Mouse (Mus musculus) embryo, embryonic 9.5 days (tissue): ENCODE measurements around the gene Arhgap18.
A peak's percentile ranks its signal among the peaks of the same experiment; 100 is the strongest.

Experiments used
- DNase-seq: peaks from one replicate; pipeline ENCODE4 v3.0.0-alpha.2; 2017; ENCODE audit errors: extremely low spot score

Gene Arhgap18

DNA sequence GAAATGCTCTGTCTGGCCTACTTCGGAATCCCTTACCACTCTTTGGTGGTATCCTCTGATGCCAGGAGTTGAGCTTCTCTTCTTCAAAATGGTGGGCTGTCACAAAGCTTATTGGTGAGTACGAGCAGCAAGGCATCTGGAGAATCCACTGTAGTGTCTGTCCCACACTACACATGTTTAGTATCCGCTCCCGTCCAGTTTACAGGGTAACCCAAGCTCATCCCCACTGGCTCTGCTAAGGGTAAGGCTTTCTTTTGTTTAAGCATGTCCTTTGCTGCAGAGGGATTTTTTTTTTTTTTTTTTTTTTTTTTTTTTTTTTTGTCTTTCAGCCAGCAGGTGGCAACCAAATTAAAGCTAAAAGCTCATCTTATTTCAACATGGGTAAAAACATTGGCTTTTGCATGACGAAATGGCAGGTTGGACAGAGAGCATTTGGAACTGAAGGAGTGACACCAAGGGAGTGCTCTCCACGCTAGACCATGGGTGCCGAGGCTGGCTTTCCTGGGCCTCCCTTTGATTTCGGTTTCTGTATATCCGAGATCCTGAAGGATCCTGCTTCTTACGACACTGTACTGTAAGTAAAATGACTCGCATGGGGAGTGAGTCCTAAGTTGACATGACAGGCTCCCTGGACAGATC is at the start of gene Arhgap18:
Arhgap18 (plus strand) TSS at position 493 of the 639 bp plus-strand sequence.
- no peak for DNase-seq

DNA sequence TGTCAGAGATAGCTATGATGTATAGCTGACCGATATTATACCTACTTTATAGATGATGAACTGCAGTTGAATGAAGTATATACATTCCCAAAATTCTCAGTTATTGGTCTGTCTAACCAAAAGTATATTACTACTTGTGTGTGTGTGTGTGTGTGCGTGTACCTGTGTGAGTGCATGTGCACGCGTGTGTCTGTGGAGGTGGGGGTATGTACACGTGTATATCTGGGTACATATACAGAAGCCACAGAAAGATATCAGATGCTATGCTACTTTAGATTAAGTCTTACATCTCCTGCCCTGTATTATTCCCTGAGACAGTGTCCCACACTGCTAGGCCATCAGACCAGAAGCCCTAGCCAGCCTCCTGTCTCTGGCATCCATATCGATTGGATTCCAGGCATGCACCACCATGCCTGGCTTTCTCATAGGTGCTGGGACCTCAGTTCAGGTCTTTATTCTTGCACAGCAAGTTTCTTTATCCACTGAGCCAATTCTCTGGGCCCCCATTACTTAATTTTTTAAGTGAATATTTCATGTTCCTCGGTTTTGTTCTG is 42.7 kb upstream of the Arhgap18 start:
- DNase-seq: no peak

DNA sequence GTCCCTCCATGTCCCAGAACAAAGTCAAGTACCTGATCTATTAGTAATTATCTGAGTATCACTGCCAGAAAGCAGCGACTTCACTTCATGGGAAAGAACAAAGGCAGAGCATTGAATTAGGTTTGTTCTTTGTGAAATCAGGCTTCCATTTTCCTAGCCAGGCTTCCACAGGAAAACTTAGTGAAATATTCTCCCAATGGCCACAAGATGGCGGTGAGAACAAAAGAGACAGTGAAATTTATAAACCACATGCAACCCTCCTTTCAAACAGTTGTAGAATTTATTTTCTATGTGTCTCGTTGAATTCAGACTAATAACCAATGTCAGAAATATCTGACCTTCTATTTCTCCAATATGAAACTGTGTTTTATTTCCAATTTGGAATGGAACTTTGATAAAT is 42.2 kb upstream of the Arhgap18 start:
- peak; percentile 33 for DNase-seq

DNA sequence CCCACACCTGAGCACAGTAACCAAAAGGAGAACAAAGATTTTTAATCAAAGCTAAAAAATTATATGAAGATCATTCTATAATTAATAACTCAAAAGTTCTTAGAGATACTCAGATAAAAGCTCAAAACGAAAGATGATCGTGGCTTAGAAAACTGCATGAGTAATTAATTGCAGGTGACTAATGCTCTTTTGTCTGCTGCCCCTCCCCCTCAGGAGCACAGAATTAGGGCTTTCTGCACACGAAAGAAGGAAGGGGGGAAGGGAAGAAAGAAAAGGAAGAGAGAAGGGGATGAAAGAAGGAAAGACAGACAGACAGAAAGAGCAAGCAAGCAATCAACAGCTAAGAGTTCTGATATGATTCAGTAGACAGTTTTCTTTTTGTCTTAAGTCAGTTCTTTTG is 39.2 kb upstream of the Arhgap18 start:
- no peak for DNase-seq

DNA sequence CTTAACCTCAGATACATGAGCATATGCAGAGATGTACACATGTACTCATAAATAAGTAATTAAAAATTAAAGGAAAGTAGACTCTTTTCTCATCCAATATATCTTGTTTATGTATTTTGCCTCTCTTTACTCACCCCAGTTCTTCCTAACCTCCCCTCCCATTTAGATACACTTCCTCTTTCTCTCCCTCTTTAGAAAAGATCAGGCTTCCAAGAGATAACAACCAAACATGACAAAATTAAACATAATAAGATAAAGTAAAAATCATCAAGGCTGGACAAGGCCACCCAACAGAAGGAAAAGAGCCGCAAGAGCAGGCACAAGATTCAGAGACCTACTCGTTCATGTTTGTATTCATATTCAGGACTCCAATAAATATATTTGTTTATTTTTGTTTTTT is 28.5 kb upstream of the Arhgap18 start:
- DNase-seq: no peak

DNA sequence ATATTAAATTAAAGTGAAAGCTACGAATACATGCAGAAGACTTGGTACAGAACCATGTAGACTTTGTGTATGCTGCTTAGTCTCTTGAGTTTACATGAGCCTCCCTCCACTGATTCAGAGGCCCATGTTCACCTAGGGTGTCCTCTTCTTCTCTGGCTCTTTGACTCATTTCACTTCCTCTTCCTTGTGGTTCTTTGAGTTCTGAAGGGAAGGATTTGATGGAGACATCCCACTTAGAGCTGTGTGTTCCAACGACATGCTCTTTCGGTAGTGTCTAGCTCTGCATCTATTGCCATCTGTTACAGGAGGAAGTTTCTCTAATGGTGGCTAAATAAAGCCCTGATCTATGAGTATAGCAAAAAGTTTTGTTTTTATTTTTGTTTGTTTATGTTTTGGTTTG is 28.0 kb upstream of the Arhgap18 start:
- no peak for DNase-seq

DNA sequence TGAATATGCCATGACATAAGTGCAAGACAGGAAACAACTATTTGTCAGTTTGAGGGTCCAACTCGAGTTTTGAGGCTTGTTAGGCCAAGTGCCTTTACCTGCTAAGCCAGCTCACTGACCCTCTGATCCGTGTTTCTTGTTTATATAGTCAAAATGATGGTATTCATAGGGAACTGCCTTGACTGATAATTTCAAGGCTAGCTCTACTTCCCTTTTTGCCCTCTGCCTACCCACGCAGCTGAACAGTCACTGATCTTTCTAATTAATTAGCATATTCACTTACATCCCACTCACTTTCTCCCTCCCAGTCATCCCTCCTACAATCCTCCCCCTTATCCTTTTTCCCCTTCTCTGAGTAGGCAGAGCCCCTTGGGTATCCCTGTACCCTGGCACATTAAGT is 2.4 kb upstream of the Arhgap18 start:
- no peak for DNase-seq

DNA sequence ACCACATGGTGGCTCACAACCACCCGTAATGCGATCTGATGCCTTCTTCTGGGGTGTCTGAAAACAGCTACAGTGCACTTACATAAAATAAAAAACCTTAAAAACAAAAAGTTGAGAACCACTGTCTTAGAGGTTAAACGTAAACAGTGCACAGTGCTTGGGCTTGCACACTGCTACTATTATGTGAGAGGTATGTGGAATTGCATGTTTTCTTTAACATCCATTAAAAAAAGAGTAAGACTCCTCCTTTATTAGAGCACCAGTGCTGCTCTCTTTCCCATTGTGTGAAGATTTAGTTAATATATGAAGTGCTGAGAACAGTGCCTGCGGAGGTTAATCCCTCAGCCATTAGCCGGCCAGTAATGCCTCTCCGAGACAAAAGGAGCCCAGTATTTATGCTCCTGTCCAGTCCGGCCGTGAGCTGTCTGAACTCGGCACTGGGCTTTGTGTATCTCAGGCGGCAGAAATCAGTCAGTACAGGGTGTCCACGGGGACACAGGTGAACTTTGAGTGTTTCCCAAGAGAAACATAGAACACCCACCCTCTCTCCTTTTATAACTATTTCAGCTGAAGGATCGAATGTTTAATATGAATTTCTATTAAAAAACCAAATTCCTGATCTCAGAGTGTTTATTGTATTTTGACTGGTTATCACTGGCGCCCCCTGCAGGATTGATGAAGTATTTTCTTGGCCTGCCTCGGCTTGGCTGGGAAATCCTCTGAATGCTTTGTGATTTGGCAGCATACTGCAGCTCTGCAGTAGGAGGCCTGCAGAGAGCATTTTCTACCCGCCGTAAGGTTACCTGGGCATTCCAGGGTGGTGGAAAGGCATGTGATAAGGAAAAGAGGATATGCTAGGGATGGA is 925 bp upstream of the Arhgap18 start:
- peak; percentile 26 for DNase-seq

DNA sequence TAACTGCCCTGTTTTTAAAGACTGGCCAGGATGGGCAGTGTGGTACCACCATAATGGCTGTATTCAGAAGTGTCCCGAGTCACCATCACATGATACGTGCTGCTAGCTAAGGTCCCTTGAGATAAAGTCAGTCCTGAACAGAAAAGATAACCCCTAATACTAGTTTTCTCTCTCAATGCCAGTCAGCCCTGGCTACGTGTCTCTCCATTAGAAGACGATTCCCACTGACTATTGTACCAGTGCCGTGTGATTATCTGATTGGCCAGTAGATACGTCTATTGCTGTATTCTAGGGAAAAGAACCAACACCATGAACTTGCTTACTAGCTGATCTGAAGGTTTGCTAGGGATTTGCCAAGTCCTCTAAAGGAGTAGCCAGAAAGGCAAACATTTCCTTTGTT is 785 bp downstream of the Arhgap18 start:
- DNase-seq: no peak

DNA sequence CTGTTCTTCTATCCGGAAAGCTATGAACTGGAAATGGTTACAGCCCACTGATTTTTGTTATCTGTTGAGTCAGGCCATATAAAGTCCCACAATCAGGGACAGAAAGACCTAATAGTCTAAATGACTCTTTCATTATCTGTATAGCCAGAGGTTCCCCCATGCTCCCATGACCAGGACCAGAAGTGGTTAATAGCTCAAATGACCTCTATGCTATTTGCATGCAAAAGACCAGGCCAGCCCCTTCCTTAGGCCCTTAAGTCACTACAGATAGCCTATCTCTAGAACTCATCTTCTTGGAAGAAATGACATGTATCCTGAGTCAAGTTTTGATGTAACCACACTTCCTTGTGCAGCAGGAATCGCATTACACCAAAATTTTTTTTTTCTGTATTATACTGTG is 4.0 kb downstream of the Arhgap18 start:
- no peak for DNase-seq

DNA sequence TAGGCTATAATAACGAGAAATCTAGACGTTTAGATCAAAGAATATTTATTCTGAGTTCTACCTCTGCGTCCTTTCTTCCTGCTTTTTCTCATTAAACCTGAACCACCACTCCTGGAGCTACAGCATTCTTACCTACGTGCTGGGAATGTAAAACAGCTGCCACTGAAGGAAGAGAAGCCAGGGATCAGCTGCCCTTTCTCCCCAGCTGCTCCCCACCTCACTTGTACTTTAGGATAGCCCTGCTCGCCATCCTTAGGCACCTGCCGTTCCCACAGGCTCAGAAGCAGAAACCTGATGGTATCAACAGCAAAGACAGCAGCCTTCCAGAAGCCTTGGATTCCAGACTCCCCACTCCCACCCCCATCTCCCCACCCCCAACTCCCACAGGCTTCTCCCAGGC is 6.2 kb downstream of the Arhgap18 start:
- no peak for DNase-seq

DNA sequence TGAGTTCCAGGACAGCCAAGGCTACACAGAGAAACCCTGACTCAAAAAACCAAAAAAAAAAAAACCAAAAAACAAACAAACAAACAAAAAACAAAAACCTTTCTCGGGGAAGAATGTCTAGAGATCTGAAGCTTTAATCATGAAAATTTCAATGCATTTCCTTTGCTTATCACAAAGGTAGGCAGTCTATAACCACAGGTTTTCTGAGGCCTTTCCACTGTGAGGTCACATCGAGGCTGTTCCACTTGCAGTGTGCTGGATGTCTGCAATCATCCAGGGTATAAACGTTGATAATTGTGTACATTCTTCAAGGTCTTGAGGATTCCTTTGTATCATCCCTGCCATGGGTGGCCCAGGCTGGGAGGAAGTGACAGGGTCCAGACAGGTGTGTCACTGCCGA is 7.9 kb downstream of the Arhgap18 start:
- DNase-seq: no peak

DNA sequence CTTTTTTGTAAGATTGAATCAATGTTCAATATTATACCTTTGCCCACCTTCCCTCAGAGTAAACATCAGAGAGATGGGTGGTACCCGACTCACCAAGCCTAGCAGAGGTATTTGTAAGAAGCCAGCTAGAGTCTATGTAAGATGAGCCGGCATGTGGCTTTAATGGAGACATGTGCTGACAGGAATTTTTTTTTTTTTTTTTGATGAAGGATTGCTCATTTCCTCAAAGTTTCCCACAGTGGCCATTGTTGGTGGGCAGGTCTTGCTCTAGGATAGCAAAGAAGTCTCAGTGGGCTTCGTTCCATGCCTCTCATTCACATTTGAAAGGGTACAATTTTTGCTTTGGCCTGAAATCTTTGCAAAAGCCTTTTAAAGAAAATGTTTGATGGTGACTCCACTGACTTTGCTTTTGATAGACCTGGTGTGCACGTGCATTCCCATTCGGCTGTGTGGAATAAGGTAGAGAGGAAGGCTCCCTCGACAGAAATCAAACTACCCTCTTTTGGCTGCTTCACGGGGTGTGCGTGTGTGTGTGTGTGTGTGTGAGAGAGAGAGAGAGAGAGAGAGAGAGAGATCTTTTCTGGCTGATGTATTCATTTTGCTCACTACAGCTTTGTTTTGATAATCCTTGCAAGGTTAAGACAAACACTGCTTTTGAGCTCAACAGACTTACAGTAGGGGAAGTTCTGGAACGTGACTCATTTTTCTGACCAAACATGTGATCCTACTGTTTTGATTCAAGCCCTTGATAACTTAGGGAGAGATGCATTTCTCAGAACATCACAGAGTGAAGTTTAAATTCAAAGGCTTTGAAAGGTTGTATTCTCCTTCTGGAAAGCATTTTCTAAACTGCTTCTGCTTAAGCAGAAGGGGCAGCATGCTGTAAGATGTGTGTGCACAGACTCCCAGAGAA is 9.0 kb downstream of the Arhgap18 start:
- DNase-seq: no peak

DNA sequence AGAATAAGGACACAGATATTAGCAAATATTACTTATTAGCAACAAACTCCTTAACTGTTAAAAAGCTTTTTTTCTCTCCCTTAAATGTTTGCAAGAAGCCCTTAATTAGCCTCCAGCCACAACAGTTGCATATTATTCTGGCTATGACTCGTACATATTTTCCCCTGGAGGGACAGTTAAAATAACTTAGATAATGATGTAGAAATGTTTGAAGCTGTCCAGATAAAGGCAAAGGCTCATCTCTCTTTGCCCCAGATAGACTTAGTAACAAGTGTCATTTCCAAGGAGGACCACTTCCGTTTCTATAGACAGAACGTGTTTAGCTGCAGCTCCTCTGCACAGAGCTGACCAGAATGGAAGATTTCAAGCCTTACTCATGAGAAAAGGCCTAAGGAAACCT is 14.0 kb downstream of the Arhgap18 start:
- no peak for DNase-seq

DNA sequence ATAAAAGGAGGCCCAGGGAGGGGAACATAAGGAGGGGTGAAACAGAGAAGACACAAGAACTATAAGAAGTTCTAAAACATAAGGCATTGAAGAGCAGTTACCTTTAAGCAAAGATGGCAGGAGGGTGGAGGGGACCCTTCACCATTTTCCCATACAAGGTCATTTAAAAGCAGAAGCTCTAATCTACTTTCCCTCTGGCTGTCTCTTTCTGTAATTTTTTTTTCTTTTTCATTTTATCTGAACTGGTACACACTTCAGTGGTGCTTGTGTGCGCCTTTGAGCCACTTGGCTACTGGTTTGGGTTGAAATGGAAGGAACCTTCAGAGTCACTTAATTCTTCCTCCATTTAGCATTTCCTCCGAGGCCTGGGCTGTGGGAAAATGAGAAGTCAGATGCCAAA is 15.7 kb downstream of the Arhgap18 start:
- no peak for DNase-seq

DNA sequence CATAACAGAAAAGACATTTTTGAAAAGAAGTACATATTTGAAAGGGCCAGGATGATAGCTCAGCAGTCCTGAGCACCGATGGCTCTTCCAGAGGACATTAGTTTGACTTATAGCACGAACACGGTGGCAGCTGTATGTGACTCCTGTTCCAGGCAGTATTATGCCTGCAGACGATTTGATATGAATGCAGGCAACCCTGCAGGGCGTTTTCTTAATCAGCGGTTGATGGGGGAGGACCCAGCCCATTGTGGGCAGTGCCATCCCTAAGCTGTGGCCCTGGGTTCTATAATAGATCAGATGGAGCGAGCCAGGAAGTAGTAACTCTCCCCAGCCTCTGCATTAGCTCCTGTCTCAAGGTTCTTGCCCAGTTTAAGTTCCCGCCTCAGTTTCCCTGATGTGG is 16.8 kb downstream of the Arhgap18 start:
- no peak for DNase-seq

DNA sequence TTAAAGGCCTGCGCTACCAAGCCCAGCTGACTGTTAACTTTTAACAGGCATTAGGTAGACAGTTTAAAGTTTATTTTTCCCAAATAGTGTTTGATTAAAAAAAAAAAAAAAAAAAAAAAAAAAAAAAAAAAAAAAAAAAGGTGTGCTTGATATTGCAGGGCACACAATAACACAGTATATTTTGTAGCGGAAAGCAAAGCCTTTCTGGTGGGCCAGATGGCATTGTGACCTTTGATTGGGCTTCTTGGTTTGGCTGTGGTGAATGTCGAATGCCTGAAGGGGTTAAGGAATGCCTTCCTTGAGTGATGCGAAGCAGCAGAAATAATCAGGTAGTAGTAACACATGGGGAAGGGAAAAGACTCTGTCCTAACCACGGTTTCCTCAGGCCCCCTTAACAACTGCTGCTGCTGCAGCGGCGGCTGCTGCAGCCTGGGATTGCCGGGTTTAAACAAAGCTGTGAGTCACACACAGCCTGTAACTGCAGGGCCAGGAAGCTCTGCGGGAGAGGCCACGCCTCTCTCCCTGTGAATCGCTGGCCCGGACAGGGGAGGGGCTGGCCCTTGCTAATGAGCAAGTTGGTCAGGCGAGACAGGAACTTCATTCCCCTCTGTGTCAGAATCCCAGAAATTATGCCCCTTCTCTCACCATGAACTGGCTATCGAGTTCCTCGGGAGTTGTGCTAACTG is 18.9 kb downstream of the Arhgap18 start:
- DNase-seq: peak; percentile 81

DNA sequence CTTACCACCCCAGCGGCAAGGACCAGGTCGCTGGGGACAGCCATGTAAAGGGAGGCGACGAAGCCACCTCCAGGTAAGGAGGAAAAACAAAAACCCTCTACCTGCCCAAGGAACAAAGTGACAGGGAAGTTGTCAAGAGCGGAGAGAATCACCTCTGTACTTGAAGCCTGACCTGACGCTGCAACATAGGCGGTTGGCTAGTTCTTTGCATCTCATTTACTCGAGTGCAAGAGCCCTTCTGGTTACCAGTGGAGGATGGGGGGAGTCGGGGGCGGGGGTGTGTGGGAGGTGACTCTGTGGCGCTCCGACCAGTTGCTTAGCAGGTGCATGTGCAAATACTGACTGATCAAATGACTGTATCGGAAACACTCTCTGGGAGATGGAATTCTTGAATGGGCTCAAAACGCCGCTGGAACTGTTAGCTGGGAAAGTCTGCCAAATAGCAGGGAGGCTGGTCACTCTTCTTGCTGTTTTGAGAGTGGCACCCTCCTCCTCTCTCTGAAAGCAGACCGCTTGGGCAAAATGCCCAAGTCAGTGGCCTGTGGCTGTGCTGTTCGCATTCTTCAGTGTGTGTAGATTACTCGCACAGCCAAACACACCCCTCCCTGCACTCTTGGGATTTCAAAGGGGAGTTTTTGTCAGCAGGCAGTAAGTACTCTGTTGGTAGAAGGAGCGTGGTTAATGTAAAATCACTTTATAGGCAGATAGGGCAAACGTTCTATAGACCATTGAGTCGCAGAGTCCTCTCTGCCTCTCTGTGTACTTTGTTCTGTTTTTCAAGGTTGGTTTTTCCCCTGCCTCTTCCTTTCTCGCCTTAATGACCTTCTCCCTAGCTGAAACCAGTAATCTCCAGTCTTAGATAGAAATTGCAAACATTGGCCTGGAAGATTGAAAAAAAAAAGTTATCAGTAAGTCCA is 19.7 kb downstream of the Arhgap18 start:
- DNase-seq: no peak

DNA sequence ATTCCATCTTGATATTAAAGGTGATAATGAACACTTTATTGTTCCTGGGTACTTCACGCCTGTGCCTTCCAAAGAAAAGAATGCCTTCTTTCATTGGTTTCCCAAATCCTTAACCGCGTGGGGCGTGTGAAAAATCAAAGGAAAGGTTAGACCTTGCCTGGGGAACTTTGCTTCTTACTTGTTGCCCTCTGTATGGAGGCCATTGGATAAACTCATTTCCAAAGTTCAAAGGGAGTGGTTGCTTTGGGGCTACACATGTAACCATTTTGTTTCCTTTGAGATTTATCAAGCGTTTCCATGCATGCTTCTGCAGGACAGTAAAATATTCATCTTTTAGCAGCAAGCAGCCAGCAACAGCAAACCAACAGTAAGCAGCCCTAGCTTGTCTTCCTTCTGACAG is 20.3 kb downstream of the Arhgap18 start:
- no peak for DNase-seq

DNA sequence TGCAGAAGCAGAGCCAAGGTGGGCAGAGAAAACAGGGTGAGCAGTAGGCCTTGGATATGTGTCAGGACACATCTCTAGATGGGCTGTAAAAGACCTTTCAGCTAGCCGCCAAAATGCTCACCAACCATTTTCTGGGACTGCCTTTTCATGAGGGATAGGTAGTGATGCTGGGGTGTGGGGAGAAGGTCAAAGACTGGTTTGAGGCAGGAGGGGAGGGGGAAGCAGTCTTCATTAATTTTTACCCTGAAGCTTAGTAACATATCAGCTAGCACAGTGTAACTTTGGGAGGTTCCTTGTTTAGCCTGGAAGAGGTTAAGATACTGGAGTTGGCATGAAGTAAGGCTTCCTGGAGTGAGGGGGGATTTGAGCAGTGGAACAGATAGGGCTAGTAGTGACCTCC is 21.0 kb downstream of the Arhgap18 start:
- DNase-seq: no peak
